ENCODE assay signal across 8 mouse cellular contexts in the genomic region with DNA sequence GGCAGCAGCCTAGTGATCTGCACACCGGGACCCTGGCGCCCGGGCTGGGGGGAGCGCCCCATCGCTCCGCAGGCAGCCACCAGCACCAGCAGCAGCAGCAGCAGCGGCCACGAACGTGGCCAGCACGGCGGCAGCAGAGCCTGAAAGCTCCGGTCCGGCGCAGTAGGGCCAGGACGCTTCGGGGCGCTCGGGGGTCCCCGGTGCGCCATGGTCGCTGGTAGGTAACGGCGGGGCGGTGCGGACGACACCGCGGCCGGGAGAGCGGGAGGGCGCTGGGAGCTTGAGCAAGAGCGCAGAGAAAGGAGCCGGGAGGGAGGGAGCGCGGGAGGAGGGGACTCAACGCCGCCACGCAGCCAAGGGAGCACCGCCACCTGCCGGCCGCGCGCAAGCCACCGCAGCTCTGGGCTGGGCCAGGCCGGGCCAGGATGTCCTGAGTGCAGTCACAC. TPM values are rescaled to one million over a fixed set of nuclear protein-coding genes. Genes with fewer than 3 reads are reported as not detected.
DNase-seq lines count a peak whose midpoint lies in the region; ATAC-seq lines count a peak whose summit lies in the region.

A gene (minus strand): TSS at position 303 of the 446 bp plus-strand sequence.

- peak within 1 kb of the TSS; percentile 88 for H3K4me2 ChIP-seq in intestine, embryonic 15.5 days (replicated peaks)

- no peaks in the 10 kb centered on the region for H3K36me3 ChIP-seq in intestine, embryonic 15.5 days

- H3K27me3 ChIP-seq in intestine, embryonic 15.5 days (replicated peaks) = peaks cover 6% of the 10 kb centered on the region; the same call in 1 of the 2 replicates

- peaks cover 31% of the 10 kb centered on the region for H3K4me1 ChIP-seq in intestine, embryonic 15.5 days (replicated peaks)

- under 1% methylated on average over 24 of the region's 45 CpGs for WGBS in intestine, embryonic 15.5 days

- 0 out of 2 replicates have a peak within 1 kb of the TSS, but pooled peaks have one; percentile 40 for H3K27ac ChIP-seq in intestine, embryonic 15.5 days

- intact Hi-C loops in left cerebral cortex, postnatal 25 days (cut with DNase I) = loop anchor here (1.0 to 5.0 kb wide), 6 partner anchors 75 to 416 kb away; no protein-coding TSS in a partner anchor

- H3K9me3 ChIP-seq in intestine, embryonic 15.5 days = no peaks in the 10 kb centered on the region

- DNase-seq in adrenal gland, adult (ENCODE audit: inconsistent age in 2 of 2, low spot score in 1 of 2) = peak; percentile 85 to 94
- DNase-seq in embryo, embryonic 11 days = peak; percentile 93
- DNase-seq in gastrocnemius, postnatal 4 days (ENCODE audit: low spot score in 2 of 2) = peak; percentile 81 to 90
- peak; percentile 85 to 86 for DNase-seq in left cerebral cortex, postnatal 25 days (ENCODE audit: low spot score in 2 of 2)
- DNase-seq in mesoderm, embryonic 11.5 days (ENCODE audit: low read depth, low spot score) = peak; percentile 88
- DNase-seq in right cerebral cortex, postnatal 36 days (ENCODE audit: low spot score in 2 of 2) = peak; percentile 74 to 77
- peak; percentile 84 to 88 for DNase-seq in urinary bladder, postnatal 4 days (ENCODE audit: low spot score in 2 of 2)

- H3K4me3 ChIP-seq in intestine, embryonic 15.5 days (replicated peaks) = peak within 1 kb of the TSS; percentile 80

- peak; percentile 88 for ATAC-seq in intestine, embryonic 15.5 days

- H3K9ac ChIP-seq in intestine, embryonic 15.5 days = peak within 1 kb of the TSS; percentile 75

RNA-seq across cellular contexts. Expression of the gene that starts here (rescaled TPM):
- total RNA-seq in gastrocnemius, postnatal 4 days (2021) = 10 to 100 TPM; 35.8 to 38.1 TPM
- 9.6 and 10.8 TPM in 2 replicates for polyA plus RNA-seq in intestine, embryonic 15.5 days (2015; fragmentation: Nextera tagmentation; extraction: Ambion mirVana)
- total RNA-seq in left cerebral cortex, postnatal 25 days (2021) = 10 to 100 TPM; 39.2 to 43.8 TPM

Comparison
In these comparisons a context has a peak if more than half of its experiments do, and no peak if none do; other contexts are left out.
1. Peak in every context shown above with its lines: DNase-seq, ATAC-seq, H3K4me3 ChIP-seq and H3K27ac ChIP-seq.